Mouse (Mus musculus) heart, adult 2 months (tissue): ENCODE measurements at regions not wholly inside any gene's neighbourhood (a gene's known extent, or its start where the extent isn't known, plus 50 kb on each side); places are given as distances from the start of the nearest gene placed in this dataset.

Experiments
- CTCF ChIP-seq: fragments of 200-600 bp; IDR thresholded peaks from 2 replicates; pipeline ENCODE4 v1.8.1; 2022; ENCODE audit warnings: antibody characterized with exemption, mild to moderate bottlenecking, moderate library complexity
- EP300 ChIP-seq: fragments of 200-500 bp; IDR thresholded peaks from 2 replicates; pipeline ENCODE4 v1.6.1; 2011; ENCODE audit warnings: low read depth, low read length, control low read depth; ENCODE audit not compliant: insufficient read depth
- POLR2A ChIP-seq: fragments of 200-500 bp; IDR thresholded peaks from 2 replicates; pipeline ENCODE4 v1.6.1; 2011; ENCODE audit warnings: mild to moderate bottlenecking, low read depth, low read length, control low read depth; ENCODE audit not compliant: insufficient read depth

DNA sequence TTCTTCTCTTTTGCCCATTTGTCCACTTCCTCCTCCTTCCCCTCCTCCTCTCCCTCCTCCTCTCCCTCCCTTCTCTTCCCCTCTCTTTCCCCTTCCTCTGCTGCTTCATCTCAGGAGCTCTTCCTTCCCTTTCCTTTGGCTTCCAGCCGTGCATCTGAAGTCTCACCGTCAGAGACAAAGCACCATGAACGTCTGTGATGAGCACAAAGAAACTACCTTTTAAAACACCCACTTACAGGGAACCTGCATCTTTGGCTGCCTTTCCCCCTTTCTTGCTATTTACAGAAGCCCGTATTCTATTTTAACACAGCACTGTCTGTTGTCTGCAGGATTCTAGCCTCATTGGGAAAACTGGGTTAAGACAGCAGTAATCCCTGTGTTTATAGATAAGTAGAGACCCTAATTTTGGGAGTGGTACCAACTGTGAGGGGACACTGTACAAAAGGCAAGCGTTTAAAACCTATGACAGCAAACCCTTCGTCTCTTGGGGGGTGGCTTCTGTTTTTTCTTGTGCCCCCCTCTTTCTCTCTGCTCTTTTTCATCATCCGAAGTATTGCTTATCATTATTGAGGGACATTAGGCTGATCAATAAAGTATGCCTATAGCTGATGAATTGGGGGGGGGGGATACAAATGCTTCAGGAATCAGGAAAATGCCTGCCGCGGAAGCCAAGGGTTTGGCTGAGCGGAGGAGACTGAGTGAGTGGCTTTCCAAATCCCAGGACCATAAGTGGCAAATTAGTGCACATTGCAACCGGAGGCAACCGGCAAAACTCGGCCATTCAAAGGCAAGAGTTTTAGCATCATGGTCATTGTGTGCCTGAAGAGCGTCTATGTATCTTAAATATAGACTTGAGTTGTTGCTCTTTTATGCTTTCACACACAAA is 417.0 kb upstream of the Ubash3b start:
- no peak for TF ChIP-seq POLR2A
- TF ChIP-seq CTCF, result no peak
- no peak for TF ChIP-seq EP300
